Mouse (Mus musculus): Measurements from ENCODE around the gene Btbd8. TPM values are rescaled to one million over a fixed set of nuclear protein-coding genes. Genes with fewer than 3 reads are reported as not detected.

Gene Btbd8
- polyA plus RNA-seq, 1 experiment from 2014 or later, result 22.5 TPM

- H3K36me3 ChIP-seq (replicated peaks), result no peaks in the 10 kb centered on the region
- 93% methylated on average over 3 of the region's 3 CpGs for WGBS
- ATAC-seq (replicated peaks), result no peak
- H3K4me1 ChIP-seq, result no peaks in the 10 kb centered on the region
- no peak overlapping the region for H3K4me2 ChIP-seq
- H3K9me3 ChIP-seq, result no peaks in the 10 kb centered on the region
- H3K9ac ChIP-seq, result no peak overlapping the region
- H3K27me3 ChIP-seq (replicated peaks), result no peaks in the 10 kb centered on the region
- no peak overlapping the region for H3K27ac ChIP-seq
- H3K4me3 ChIP-seq, result no peak overlapping the region
Observed at GRCm38 (mm10) chr5:107528856-107529255, 91.1 kb downstream of the Btbd8 start.

DNA sequence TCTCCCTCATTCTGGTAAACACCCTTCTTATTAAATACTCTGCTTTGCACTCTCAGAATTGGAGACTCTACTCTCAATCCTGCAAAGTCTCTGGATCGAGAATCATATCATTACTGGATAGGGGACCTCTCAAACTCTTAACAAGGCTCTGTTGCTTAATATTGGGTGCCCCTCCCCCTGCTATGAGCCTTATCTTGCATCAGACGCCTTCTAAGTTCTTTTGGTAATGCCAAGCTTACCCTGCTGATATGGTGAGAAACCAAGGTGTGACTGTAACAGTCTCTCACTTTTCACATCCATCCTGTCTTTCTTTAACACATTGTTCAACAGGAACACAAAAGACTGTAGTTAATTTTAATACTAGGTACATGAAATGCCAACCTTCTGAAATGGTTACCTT, 95.8 kb downstream of the Btbd8 start:
- Histone ChIP-seq H3K36me3 (replicated peaks) (no peaks in the 10 kb centered on the region), H3K4me1 (no peaks in the 10 kb centered on the region), H3K27me3 (replicated peaks) (no peaks in the 10 kb centered on the region), H3K9ac (no peak overlapping the region), H3K9me3 (no peaks in the 10 kb centered on the region), H3K4me2 (no peak overlapping the region), H3K4me3 (no peak overlapping the region), H3K27ac (no peak overlapping the region)
- WGBS, result 71% methylated on average over 2 of the region's 2 CpGs
- no peak for ATAC-seq (replicated peaks)

DNA sequence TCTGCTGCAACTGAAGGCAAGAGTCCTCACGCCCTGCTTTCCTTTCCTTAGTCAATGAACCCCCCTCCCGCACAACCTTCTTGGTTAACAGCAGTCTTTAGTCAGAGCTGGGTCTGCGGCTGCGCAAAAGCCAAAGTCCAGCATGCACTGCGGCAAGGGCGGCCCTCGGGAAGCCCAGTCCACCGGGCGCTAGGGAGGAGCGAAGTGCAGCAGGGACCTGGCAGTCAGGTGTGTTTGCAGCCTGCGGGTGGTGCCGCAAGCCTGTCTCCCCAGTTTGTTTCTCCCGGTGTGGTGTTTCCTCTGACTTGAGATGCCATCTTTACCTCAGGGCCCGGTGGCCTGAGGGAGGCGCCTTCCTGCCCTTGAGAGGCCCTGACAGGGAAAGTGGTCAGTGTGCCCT, 96.8 kb downstream of the Btbd8 start, which contains the start of gene 1700028K03Rik:
Gene 1700028K03Rik (plus strand): TSS at position 129 of the 400 bp plus-strand sequence.
- Histone ChIP-seq H3K4me3 (no peak within 1 kb of the TSS), H3K9ac (no peak within 1 kb of the TSS), H3K4me1 (no peaks in the 10 kb centered on the region), H3K36me3 (replicated peaks) (no peaks in the 10 kb centered on the region), H3K9me3 (no peaks in the 10 kb centered on the region), H3K27me3 (replicated peaks) (no peaks in the 10 kb centered on the region), H3K4me2 (no peak within 1 kb of the TSS), H3K27ac (no peak within 1 kb of the TSS)
- 81% methylated on average over 15 of the region's 15 CpGs for WGBS
- no peak for ATAC-seq (replicated peaks)

DNA sequence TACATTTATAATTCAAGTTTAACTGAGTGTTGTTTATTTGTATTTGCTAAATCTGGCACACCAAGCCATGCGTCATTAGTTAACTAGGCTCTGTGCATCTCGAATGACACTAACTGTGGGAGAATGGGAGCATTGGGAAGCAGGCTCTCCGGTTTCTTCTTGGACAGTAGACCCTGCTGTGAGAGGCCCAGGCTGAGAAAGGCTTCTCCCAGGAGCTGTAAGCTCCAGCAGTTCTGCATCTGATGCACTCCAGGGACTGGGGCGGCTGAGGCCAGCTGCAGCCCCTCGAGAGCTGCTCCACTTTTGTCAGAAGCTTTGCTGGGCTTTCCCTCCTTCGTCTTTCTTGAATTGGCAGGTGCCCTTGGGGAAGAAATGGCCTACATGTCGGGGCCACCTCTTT, 103.9 kb downstream of the Btbd8 start:
- Histone ChIP-seq H3K36me3 (replicated peaks) (no peaks in the 10 kb centered on the region), H3K27me3 (replicated peaks) (no peaks in the 10 kb centered on the region), H3K9ac (no peak overlapping the region), H3K9me3 (no peaks in the 10 kb centered on the region), H3K27ac (0 out of 2 replicates have a peak overlapping the region, but pooled peaks have one; percentile 16), H3K4me1 (no peaks in the 10 kb centered on the region), H3K4me2 (no peak overlapping the region), H3K4me3 (no peak overlapping the region)
- no peak for ATAC-seq (replicated peaks)
- 16% methylated on average over 7 of the region's 7 CpGs for WGBS

GRCm38 (mm10) chr5:107545927-107546326, 108.1 kb downstream of the Btbd8 start:
- Histone ChIP-seq H3K9me3 (no peaks in the 10 kb centered on the region), H3K27ac (no peak overlapping the region), H3K4me2 (no peak overlapping the region), H3K9ac (no peak overlapping the region), H3K27me3 (replicated peaks) (no peaks in the 10 kb centered on the region), H3K4me1 (no peaks in the 10 kb centered on the region), H3K36me3 (replicated peaks) (peaks cover 12% of the 10 kb centered on the region), H3K4me3 (no peak overlapping the region)
- no peak for ATAC-seq (replicated peaks)
- WGBS, result 88% methylated on average over 4 of the region's 4 CpGs

- Histone ChIP-seq H3K9ac (no peak overlapping the region), H3K4me2 (no peak overlapping the region), H3K27me3 (replicated peaks) (no peaks in the 10 kb centered on the region), H3K27ac (no peak overlapping the region), H3K9me3 (no peaks in the 10 kb centered on the region), H3K4me3 (no peak overlapping the region), H3K4me1 (no peaks in the 10 kb centered on the region), H3K36me3 (replicated peaks) (peaks cover 15% of the 10 kb centered on the region)
- WGBS, result 90% methylated on average over 3 of the region's 3 CpGs
- no peak for ATAC-seq (replicated peaks)
Observed at GRCm38 (mm10) chr5:107547955-107548354, 110.2 kb downstream of the Btbd8 start.

DNA sequence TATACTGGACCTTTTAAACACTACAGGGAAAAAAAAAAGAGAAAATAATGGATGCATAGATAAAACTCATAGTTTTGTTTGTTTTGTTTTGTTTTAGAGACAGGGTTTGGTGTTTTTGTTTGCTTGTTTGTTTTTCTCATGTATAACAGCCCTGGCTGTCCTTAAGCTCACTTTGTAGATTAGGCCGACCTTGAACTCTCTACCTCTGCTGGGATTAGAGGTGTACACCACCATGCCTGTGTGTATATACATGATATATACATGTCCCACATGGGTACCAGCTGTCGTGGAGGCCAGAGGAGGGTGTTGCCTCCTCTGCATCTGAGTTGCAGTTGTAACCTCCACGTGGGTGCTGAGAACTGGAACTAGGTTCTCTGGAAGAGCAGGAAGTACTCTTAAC, 110.6 kb downstream of the Btbd8 start:
- no peak for ATAC-seq (replicated peaks)

DNA sequence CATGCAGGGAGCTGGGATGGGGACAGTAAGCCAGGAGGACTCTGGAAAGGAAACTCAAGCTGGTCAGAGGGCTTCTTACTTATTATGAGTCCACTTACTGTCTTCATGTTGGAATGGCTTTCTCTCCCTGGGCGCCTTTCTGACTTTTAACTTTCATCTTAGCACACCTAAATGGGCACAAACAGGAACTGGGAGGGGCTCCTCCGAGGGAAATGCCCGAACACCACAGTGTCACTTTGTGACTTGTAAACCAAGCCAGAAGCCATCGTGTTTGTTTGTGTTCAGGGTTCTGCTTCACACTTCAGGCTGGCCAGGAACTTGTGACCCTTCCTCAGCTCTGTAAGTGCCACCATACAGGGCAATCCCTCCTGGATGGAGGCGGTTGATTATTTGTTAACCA, 116.5 kb downstream of the Btbd8 start:
- WGBS, result 94% methylated on average over 5 of the region's 5 CpGs
- no peak for ATAC-seq (replicated peaks)
- H3K27me3 ChIP-seq (replicated peaks), result no peaks in the 10 kb centered on the region
- no peak overlapping the region for H3K9ac ChIP-seq
- no peaks in the 10 kb centered on the region for H3K9me3 ChIP-seq
- no peak overlapping the region for H3K4me2 ChIP-seq
- no peak overlapping the region for H3K27ac ChIP-seq
- H3K4me3 ChIP-seq, result no peak overlapping the region
- H3K36me3 ChIP-seq (replicated peaks), result peaks cover 7% of the 10 kb centered on the region
- no peaks in the 10 kb centered on the region for H3K4me1 ChIP-seq

More for the DNA sequence above, 110.6 kb downstream of the Btbd8 start:
- no peak overlapping the region for H3K4me3 ChIP-seq
- H3K36me3 ChIP-seq (replicated peaks), result peaks cover 15% of the 10 kb centered on the region
- H3K27me3 ChIP-seq (replicated peaks), result no peaks in the 10 kb centered on the region
- no peaks in the 10 kb centered on the region for H3K4me1 ChIP-seq
- H3K9ac ChIP-seq, result no peak overlapping the region
- no peak overlapping the region for H3K27ac ChIP-seq
- no peaks in the 10 kb centered on the region for H3K9me3 ChIP-seq
- no peak overlapping the region for H3K4me2 ChIP-seq
- 87% methylated on average over 3 of the region's 3 CpGs for WGBS

- ATAC-seq (replicated peaks), result no peak
- H3K9ac ChIP-seq, result no peak overlapping the region
- no peak overlapping the region for H3K4me2 ChIP-seq
- no peaks in the 10 kb centered on the region for H3K4me1 ChIP-seq
- H3K9me3 ChIP-seq, result no peaks in the 10 kb centered on the region
- no peaks in the 10 kb centered on the region for H3K27me3 ChIP-seq (replicated peaks)
- 86% methylated on average over 3 of the region's 3 CpGs for WGBS
- H3K36me3 ChIP-seq (replicated peaks), result peaks cover 12% of the 10 kb centered on the region
- no peak overlapping the region for H3K27ac ChIP-seq
- H3K4me3 ChIP-seq, result no peak overlapping the region
Observed at GRCm38 (mm10) chr5:107556969-107557368, 119.2 kb downstream of the Btbd8 start.

Other genes starting within 250 kb of the Btbd8 start
- 6.5 TPM in 2 replicates for gene Tgfbr3, start 148.4 kb upstream of the Btbd8 start, polyA plus RNA-seq (2015; fragmentation: Nextera tagmentation; extraction: Ambion mirVana)
- 2.2 and 2.3 TPM in 2 replicates for gene Brdt, start 106.8 kb upstream of the Btbd8 start, polyA plus RNA-seq (2015; fragmentation: Nextera tagmentation; extraction: Ambion mirVana)
- 1.6 and 2.2 TPM in 2 replicates for gene Ephx4, start 35.3 kb upstream of the Btbd8 start, polyA plus RNA-seq (2015; fragmentation: Nextera tagmentation; extraction: Ambion mirVana)
- gene Lpcat2b, start 6.4 kb upstream of the Btbd8 start, polyA plus RNA-seq (2015; fragmentation: Nextera tagmentation; extraction: Ambion mirVana), result not detected in 2 replicates
- gene Gm42669, start 69.6 kb downstream of the Btbd8 start, polyA plus RNA-seq (2015; fragmentation: Nextera tagmentation; extraction: Ambion mirVana), result 0.41 and 0.81 TPM in 2 replicates
- gene 1700028K03Rik, start 96.7 kb downstream of the Btbd8 start, polyA plus RNA-seq (2015; fragmentation: Nextera tagmentation; extraction: Ambion mirVana), result 0.39 and 0.72 TPM in 2 replicates
- 21.3 and 23.2 TPM in 2 replicates for gene Rpap2, start 159.4 kb downstream of the Btbd8 start, polyA plus RNA-seq (2015; fragmentation: Nextera tagmentation; extraction: Ambion mirVana)
- gene Glmn, start 159.9 kb downstream of the Btbd8 start, polyA plus RNA-seq (2015; fragmentation: Nextera tagmentation; extraction: Ambion mirVana), result 33.3 and 36.3 TPM in 2 replicates